Mouse (Mus musculus) midbrain, embryonic 11.5 days (tissue): ENCODE measurements around the gene Rhod. TPM values are rescaled to one million over a fixed set of nuclear protein-coding genes. Genes with fewer than 3 reads are reported as not detected.
"Not testable (repeated sequence)": the region's sequence is repeated elsewhere in the genome, so short reads cannot be mapped to it uniquely, and the experiment has no call there.

Experiments
- ATAC-seq: fragments of 200-750 bp; cut with Nextera tagmentation; 2 replicates; pipeline ENCODE4 v1.8.0; 2017; ENCODE audit warnings: moderate TSS enrichment, moderate library complexity; ENCODE audit not compliant: low FRiP score
- DNase-seq: peaks from one replicate; pipeline ENCODE4 v3.0.0; 2015; ENCODE audit warnings: low spot score; ENCODE audit errors: missing footprints
- H3K27ac ChIP-seq: fragments of 300-500 bp; sonication (generic); 2 replicates; pipeline ENCODE4 v1.5.1; 2014; ENCODE audit warnings: low read depth, low read length
- H3K27me3 ChIP-seq: fragments of 300-500 bp; sonication (generic); 2 replicates; pipeline ENCODE4 v1.6.1; 2014; ENCODE audit warnings: mild to moderate bottlenecking, low read length, moderate library complexity, mixed read lengths; ENCODE audit not compliant: control insufficient read depth, insufficient read depth
- H3K36me3 ChIP-seq: fragments of 300-500 bp; sonication (generic); 2 replicates; pipeline ENCODE4 v1.6.1; 2014; ENCODE audit warnings: mild to moderate bottlenecking, low read length, moderate library complexity, mixed read lengths; ENCODE audit not compliant: control insufficient read depth, insufficient read depth
- H3K4me1 ChIP-seq: fragments of 300-500 bp; sonication (generic); 2 replicates; pipeline ENCODE4 v1.6.1; 2014; ENCODE audit warnings: low read length; ENCODE audit not compliant: control insufficient read depth, insufficient read depth
- H3K4me2 ChIP-seq: fragments of 300-500 bp; sonication (generic); 2 replicates; pipeline ENCODE4 v1.6.1; 2014; ENCODE audit warnings: mild to moderate bottlenecking, moderate library complexity
- H3K4me3 ChIP-seq: fragments of 300-500 bp; sonication (generic); 2 replicates; pipeline ENCODE4 v1.5.1; 2014; ENCODE audit warnings: low read depth, low read length
- H3K9ac ChIP-seq: fragments of 300-500 bp; sonication (generic); 2 replicates; pipeline ENCODE4 v1.6.1; 2014; ENCODE audit warnings: low read length
- H3K9me3 ChIP-seq: fragments of 300-500 bp; sonication (generic); 2 replicates; pipeline ENCODE4 v1.6.1; 2016; ENCODE audit warnings: low read length; ENCODE audit not compliant: control insufficient read depth
- WGBS: fragments of 180-500 bp; shearing (Covaris S2); extraction: QIAGEN DNeasy Blood & Tissue Kit; methylation state at CpG from one replicate; pipeline ENCODE4 v1.1.7; 2014; 5-methylcytosine and 5-hydroxymethylcytosine counted together
- polyA plus RNA-seq: library from polyadenylated mRNA; unstranded; fragments of >200 nt; fragmentation: Nextera tagmentation; extraction: Ambion mirVana; gene quantifications from 2 replicates; pipeline ENCODE4 v1.2.1, GENCODE M21; 2014

Rhod gene
- polyA plus RNA-seq, 1 experiment from 2014 or later: 11.1 TPM

GRCm38 (mm10) chr19:4384322-4384721 is 54.9 kb downstream of the Rhod start:
- Histone ChIP-seq H3K4me2 (no peak overlapping the region), H3K27me3 (no peaks in the 10 kb centered on the region), H3K4me1 (no peaks in the 10 kb centered on the region), H3K27ac (no peak overlapping the region), H3K9me3 (no peaks in the 10 kb centered on the region), H3K36me3 (no peaks in the 10 kb centered on the region), H3K4me3 (no peak overlapping the region), H3K9ac (no peak overlapping the region)
- ATAC-seq (no peak), DNase-seq (peak; percentile 75)
- 61% methylated on average over 1 of the region's 1 CpGs for WGBS

GRCm38 (mm10) chr19:4383306-4383705 is 55.9 kb downstream of the Rhod start:
- no peak for ATAC-seq
- Histone ChIP-seq H3K4me3 (no peak overlapping the region), H3K4me2 (no peak overlapping the region), H3K4me1 (no peaks in the 10 kb centered on the region), H3K36me3 (no peaks in the 10 kb centered on the region), H3K27ac (no peak overlapping the region), H3K9ac (no peak overlapping the region), H3K9me3 (no peaks in the 10 kb centered on the region), H3K27me3 (no peaks in the 10 kb centered on the region)
- peak; percentile 54 for DNase-seq

- not testable (repeated sequence) for ATAC-seq, H3K9ac ChIP-seq, DNase-seq, H3K36me3 ChIP-seq, H3K4me3 ChIP-seq, H3K27ac ChIP-seq, H3K4me2 ChIP-seq, H3K27me3 ChIP-seq, H3K4me1 ChIP-seq, H3K9me3 ChIP-seq
- WGBS: 94% methylated on average over 1 of the region's 1 CpGs
Measured at GRCm38 (mm10) chr19:4382303-4382702, 56.9 kb downstream of the Rhod start.

Other genes starting within 250 kb of the Rhod start
- 0.29 and 1.5 TPM in 2 replicates for gene Tbc1d10c, start 248.1 kb downstream of the Rhod start, polyA plus RNA-seq
- 874 and 929 TPM in 2 replicates for gene Ppp1ca, start 247.4 kb downstream of the Rhod start, polyA plus RNA-seq
- 42.4 and 43.5 TPM in 2 replicates for gene Rad9a, start 237.8 kb downstream of the Rhod start, polyA plus RNA-seq
- gene Clcf1, start 225.2 kb downstream of the Rhod start, polyA plus RNA-seq: 0.31 and 0.32 TPM in 2 replicates
- not detected in 2 replicates for gene AC109138.7, start 225.1 kb downstream of the Rhod start, polyA plus RNA-seq
- 12.2 and 12.6 TPM in 2 replicates for gene Pold4, start 207.5 kb downstream of the Rhod start, polyA plus RNA-seq
- gene Ssh3, start 170.3 kb downstream of the Rhod start, polyA plus RNA-seq: 2.1 and 2.3 TPM in 2 replicates
- 8.5 and 8.8 TPM in 2 replicates for gene Ankrd13d, start 156.3 kb downstream of the Rhod start, polyA plus RNA-seq
- gene Grk2, start 133.2 kb downstream of the Rhod start, polyA plus RNA-seq: 13.2 and 16.5 TPM in 2 replicates
- 34.9 and 42.0 TPM in 2 replicates for gene Kdm2a, start 41.1 kb downstream of the Rhod start, polyA plus RNA-seq
- 0.62 and 1.0 TPM in 2 replicates for gene Syt12, start 38.0 kb upstream of the Rhod start, polyA plus RNA-seq
- gene 2010003K11Rik, start 59.2 kb upstream of the Rhod start, polyA plus RNA-seq: not detected in 2 replicates
- gene Pcx, start 71.0 kb upstream of the Rhod start, polyA plus RNA-seq: 13.8 and 14.0 TPM in 2 replicates
- 7.5 and 7.6 TPM in 2 replicates for gene Lrfn4, start 176.2 kb upstream of the Rhod start, polyA plus RNA-seq
- 61.0 and 68.7 TPM in 2 replicates for gene Rce1, start 186.2 kb upstream of the Rhod start, polyA plus RNA-seq